Mouse (Mus musculus) myocyte (in vitro differentiated cells): ENCODE results near the gene Qk.

Experiments used
- MAX ChIP-seq: IDR thresholded peaks from one replicate; pipeline ENCODE4 v1.6.1; 2011; ENCODE audit warnings: low read depth, mild to moderate bottlenecking, control low read depth
- POLR2A ChIP-seq: IDR thresholded peaks from one replicate; pipeline ENCODE4 v1.6.1; 2011; ENCODE audit warnings: low read depth, mild to moderate bottlenecking, control low read depth, moderate library complexity; ENCODE audit not compliant: insufficient read length

DNA sequence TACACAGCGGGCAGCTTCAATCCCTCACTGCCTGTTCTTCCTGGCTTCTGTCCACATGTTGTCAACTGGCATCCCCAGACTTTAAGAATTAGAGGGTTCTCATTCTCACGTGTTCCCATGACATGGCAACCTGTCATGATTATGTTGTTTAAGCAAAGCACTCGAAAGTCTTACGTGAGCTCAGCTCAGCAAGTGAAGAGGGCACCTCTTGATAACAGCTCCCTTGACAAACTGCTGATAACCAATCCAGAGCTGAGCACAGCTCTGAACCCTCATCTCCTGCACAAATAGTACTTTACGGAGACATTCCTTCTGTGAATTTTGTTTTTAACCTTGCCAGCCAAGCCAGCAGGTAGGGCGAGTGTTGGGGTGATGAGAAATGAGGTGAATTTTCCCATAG is 159.2 kb downstream of the Qk start:
- TF ChIP-seq MAX (no peak), POLR2A (no peak)
